ENCODE assay signal across 9 mouse cellular contexts in genomic region chr17:15787036-15787435, GRCm38 (mm10). TPM values are rescaled to one million over a fixed set of nuclear protein-coding genes. Genes with fewer than 3 reads are reported as not detected.
DNase-seq lines count a peak whose midpoint lies in the region; ATAC-seq and TF ChIP-seq lines count a peak whose summit lies in the region.
"Had no signal": no experiment of that assay in that cellular context is flagged by ENCODE, and none has a peak within 500 bp of the region (broad histone marks: within the 10 kb centered on the region; RNA-seq: fewer than 3 reads in every experiment).

No protein-coding gene starts in this region.

- no peak overlapping the region for H3K4me3 ChIP-seq in layer of hippocampus, adult 2 months
- H3K4me3 ChIP-seq: heart, embryonic 13.5 days had no signal

- ATAC-seq in megakaryocyte progenitor cell, adult 5-6 weeks (replicated peaks; ENCODE audit: poor library complexity), result peak; percentile 63

- peak; percentile 91 for TF ChIP-seq CTCF in layer of hippocampus, adult 2 months (conservative IDR thresholded peaks at IDR 0.05)

- DNase-seq in cerebellum, adult 9-10 months, result peak; percentile 53
- no peak for DNase-seq in cerebellum, adult 9-11 months
- DNase-seq in layer of hippocampus, adult 2 months (ENCODE audit: low spot score in 2 of 2), result peak in 1 of 2 experiments; percentile 66
- no peak for DNase-seq in layer of hippocampus, postnatal 36 days
- peak; percentile 58 for DNase-seq in A20 (ENCODE audit: low read depth, low spot score)
- peak; percentile 28 for DNase-seq in c-Kit-positive CD71-negative TER-119-negative erythroid progenitor cells, embryonic 14.5 days (ENCODE audit: low read depth)
- no peak for DNase-seq in gastrocnemius, adult 8-10 months (ENCODE audit: low spot score in 2 of 2)

- H3K27ac ChIP-seq in layer of hippocampus, adult 2 months, result no peak overlapping the region
- H3K27ac ChIP-seq: heart, embryonic 13.5 days had no signal

RNA-seq across cellular contexts. Expression of gene Rgmb, which starts 43.8 kb away (rescaled TPM):
- total RNA-seq in layer of hippocampus, adult 2 months (2021), result 10 to 100 TPM; 74.0 to 79.9 TPM
- 10 to 100 TPM; 76.0 to 82.0 TPM for total RNA-seq in layer of hippocampus, postnatal 36 days (2021)
- 0.05 TPM in 1 of 2 replicates, not detected in the other for total RNA-seq in megakaryocyte progenitor cell, adult 5-6 weeks (2015)
- 0.04 and 0.14 TPM in 2 replicates for total RNA-seq in megakaryocyte progenitor cell, adult 5-6 weeks (2017)
- 10 to 100 TPM; 36.9 to 46.0 (median 41.8) TPM for total RNA-seq in gastrocnemius, adult 8-10 months (2022)

Comparison
In these comparisons a context has a peak if more than half of its experiments do, and no peak if none do; other contexts are left out.
1. DNase-seq: peak in cerebellum, adult 9-10 months (single experiment), A20 (single experiment) and c-Kit-positive CD71-negative TER-119-negative erythroid progenitor cells, embryonic 14.5 days (single experiment); none in cerebellum, adult 9-11 months (single experiment), layer of hippocampus, postnatal 36 days (0 of 2) and gastrocnemius, adult 8-10 months (0 of 2).
2. RNA of gene Rgmb, which starts 43.8 kb away (total RNA-seq): 76.0 to 82.0 TPM in layer of hippocampus, postnatal 36 days, 74.0 to 79.9 TPM in layer of hippocampus, adult 2 months and 36.9 to 46.0 TPM in gastrocnemius, adult 8-10 months; 0.04 to 0.14 TPM in megakaryocyte progenitor cell, adult 5-6 weeks; every median in the first group is over 10 times any median in the second.